Mouse (Mus musculus) stomach, postnatal 0 days (tissue): ENCODE data around the gene Psmd7. TPM values are rescaled to one million over a fixed set of nuclear protein-coding genes. Genes with fewer than 3 reads are reported as not detected.

ENCODE experiments used
- ATAC-seq: fragments of 200-750 bp; cut with Nextera tagmentation; 2 replicates; pipeline ENCODE4 v1.8.0; 2017; ENCODE audit not compliant: low FRiP score, low TSS enrichment
- DNase-seq: peaks from one replicate; pipeline ENCODE4 v3.0.0-alpha.2; 2016; ENCODE audit warnings: low spot score
- H3K27ac ChIP-seq: fragments of 300-500 bp; sonication (generic); replicated peaks from 2 replicates; pipeline ENCODE4 v1.5.1; 2014; ENCODE audit warnings: mild to moderate bottlenecking, control low read depth
- H3K27me3 ChIP-seq: fragments of 300-500 bp; sonication (generic); 2 replicates; pipeline ENCODE4 v1.6.1; 2014; ENCODE audit warnings: low read length; ENCODE audit not compliant: control insufficient read depth, insufficient read depth
- H3K36me3 ChIP-seq: fragments of 300-500 bp; sonication (generic); 2 replicates; pipeline ENCODE4 v1.6.1; 2014; ENCODE audit warnings: low read length, mixed read lengths; ENCODE audit not compliant: control insufficient read depth, insufficient read depth
- H3K4me1 ChIP-seq: fragments of 300-500 bp; sonication (generic); replicated peaks from 2 replicates; pipeline ENCODE4 v1.6.1; 2014; ENCODE audit warnings: antibody characterized with exemption; ENCODE audit not compliant: control insufficient read depth, insufficient read depth
- H3K4me2 ChIP-seq: fragments of 300-500 bp; sonication (generic); replicated peaks from 2 replicates; pipeline ENCODE4 v1.6.1; 2014; ENCODE audit warnings: low read depth, mild to moderate bottlenecking, control low read depth, moderate library complexity
- H3K4me3 ChIP-seq: fragments of 300-500 bp; sonication (generic); 2 replicates; pipeline ENCODE4 v1.5.1; 2014; ENCODE audit warnings: low read depth, low read length, control low read depth
- H3K9ac ChIP-seq: fragments of 300-500 bp; sonication (generic); 2 replicates; pipeline ENCODE4 v1.6.1; 2014; ENCODE audit warnings: mild to moderate bottlenecking, low read length, control low read depth, mixed read lengths
- H3K9me3 ChIP-seq: fragments of 300-500 bp; sonication (generic); 2 replicates; pipeline ENCODE4 v1.6.1; 2016; ENCODE audit warnings: low read length; ENCODE audit not compliant: control insufficient read depth
- CTCF ChIP-seq: IDR thresholded peaks from 2 replicates; pipeline ENCODE4 v1.5.1; 2016; ENCODE audit warnings: antibody characterized with exemption, low read depth, mild to moderate bottlenecking, moderate library complexity
- EP300 ChIP-seq: optimal IDR thresholded peaks from 2 replicates; pipeline ENCODE3; 2016; ENCODE audit warnings: antibody characterized with exemption
- WGBS: fragments of 180-500 bp; shearing (Covaris S2); extraction: QIAGEN DNeasy Blood & Tissue Kit; methylation state at CpG from one replicate; pipeline ENCODE4 v1.1.7; 2014; 5-methylcytosine and 5-hydroxymethylcytosine counted together
- polyA plus RNA-seq: library from polyadenylated mRNA; unstranded; fragments of >200 nt; fragmentation: Nextera tagmentation; extraction: Ambion mirVana; gene quantifications from 2 replicates; pipeline ENCODE4 v1.2.1, GENCODE M21; 2015

Gene Psmd7
- polyA plus RNA-seq, 1 experiment from 2014 or later, result 186 TPM

DNA sequence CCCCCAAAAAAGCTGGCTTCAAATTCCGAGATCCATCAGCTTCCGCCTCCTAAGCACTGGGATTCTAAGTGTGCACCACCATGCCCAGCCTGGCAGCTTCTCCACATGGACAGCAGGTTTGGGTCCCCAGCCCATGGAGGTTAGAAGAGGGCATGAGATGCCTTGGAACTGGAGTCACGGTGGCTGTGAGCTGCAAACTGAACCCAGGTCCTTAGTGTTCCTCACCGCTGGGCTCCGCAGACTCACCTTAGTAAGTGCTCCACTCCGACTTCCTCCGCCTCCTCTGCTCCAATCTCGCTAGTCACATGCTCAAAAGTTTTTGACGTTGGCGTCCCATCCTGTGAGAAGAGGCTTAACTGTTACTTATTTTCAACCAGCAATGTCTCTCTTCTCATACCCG, 6.1 kb downstream of the Psmd7 start:
- no peaks in the 10 kb centered on the region for H3K4me1 ChIP-seq
- no peak for TF ChIP-seq CTCF
- TF ChIP-seq EP300, result no peak
- H3K4me3 ChIP-seq, result no peak overlapping the region
- H3K27ac ChIP-seq, result no peak overlapping the region
- 93% methylated on average over 11 of the region's 11 CpGs for WGBS
- no peak overlapping the region for H3K4me2 ChIP-seq
- no peaks in the 10 kb centered on the region for H3K27me3 ChIP-seq
- DNase-seq (no peak), ATAC-seq (no peak)
- H3K9ac ChIP-seq, result no peak overlapping the region
- peaks cover 40% of the 10 kb centered on the region for H3K36me3 ChIP-seq
- no peaks in the 10 kb centered on the region for H3K9me3 ChIP-seq

DNA sequence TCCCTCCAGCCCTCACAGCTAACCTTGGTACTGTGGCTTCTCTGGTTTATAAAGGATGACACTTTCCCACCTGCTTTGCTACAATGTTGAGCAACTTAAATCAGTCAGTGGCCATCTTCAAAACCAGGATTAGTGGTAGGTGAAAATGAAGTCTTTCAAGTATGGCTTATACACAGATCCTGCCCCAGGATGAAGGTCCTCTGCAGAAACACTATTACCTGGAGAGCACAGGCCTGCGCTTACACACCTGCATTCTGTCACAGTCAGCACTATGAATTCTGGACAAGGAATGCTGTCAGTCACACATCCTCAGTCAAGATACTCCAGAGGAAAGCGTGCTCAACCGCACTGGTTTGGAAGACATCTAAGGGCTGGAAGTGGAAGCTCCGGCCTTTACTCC, 6.7 kb downstream of the Psmd7 start:
- Histone ChIP-seq H3K27me3 (no peaks in the 10 kb centered on the region), H3K4me1 (no peaks in the 10 kb centered on the region), H3K9me3 (no peaks in the 10 kb centered on the region), H3K4me2 (no peak overlapping the region), H3K9ac (no peak overlapping the region), H3K36me3 (peaks cover 40% of the 10 kb centered on the region), H3K4me3 (no peak overlapping the region), H3K27ac (no peak overlapping the region)
- no peak for DNase-seq
- no peak for TF ChIP-seq CTCF
- WGBS, result 94% methylated on average over 4 of the region's 4 CpGs
- ATAC-seq, result no peak

DNA sequence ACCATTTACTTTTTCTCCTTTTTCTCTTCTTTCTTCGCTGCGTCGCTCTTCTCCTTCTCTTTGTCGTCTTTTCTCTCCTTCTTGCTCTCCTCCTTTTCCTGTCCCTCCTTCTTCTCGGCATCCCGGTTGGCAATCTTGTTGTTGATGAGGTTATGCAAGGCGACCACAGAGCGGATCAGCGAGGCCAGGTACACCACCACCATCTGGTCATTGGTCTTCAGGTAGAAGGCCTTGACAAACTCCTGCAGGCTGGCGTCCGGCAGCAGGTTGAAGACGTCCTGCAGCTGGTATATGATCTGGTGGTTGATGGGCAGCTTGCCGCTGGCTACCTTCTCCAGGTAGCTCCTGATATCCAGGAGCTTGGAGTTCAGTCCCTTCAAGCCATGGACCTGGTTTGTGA, 7.4 kb downstream of the Psmd7 start:
- ATAC-seq (no peak), DNase-seq (no peak)
- no peak overlapping the region for H3K9ac ChIP-seq
- no peak overlapping the region for H3K4me3 ChIP-seq
- H3K27me3 ChIP-seq, result no peaks in the 10 kb centered on the region
- H3K4me2 ChIP-seq, result no peak overlapping the region
- TF ChIP-seq CTCF (no peak), EP300 (no peak)
- no peaks in the 10 kb centered on the region for H3K4me1 ChIP-seq
- peaks cover 38% of the 10 kb centered on the region for H3K36me3 ChIP-seq
- no peaks in the 10 kb centered on the region for H3K9me3 ChIP-seq
- 92% methylated on average over 13 of the region's 13 CpGs for WGBS
- H3K27ac ChIP-seq, result no peak overlapping the region

DNA sequence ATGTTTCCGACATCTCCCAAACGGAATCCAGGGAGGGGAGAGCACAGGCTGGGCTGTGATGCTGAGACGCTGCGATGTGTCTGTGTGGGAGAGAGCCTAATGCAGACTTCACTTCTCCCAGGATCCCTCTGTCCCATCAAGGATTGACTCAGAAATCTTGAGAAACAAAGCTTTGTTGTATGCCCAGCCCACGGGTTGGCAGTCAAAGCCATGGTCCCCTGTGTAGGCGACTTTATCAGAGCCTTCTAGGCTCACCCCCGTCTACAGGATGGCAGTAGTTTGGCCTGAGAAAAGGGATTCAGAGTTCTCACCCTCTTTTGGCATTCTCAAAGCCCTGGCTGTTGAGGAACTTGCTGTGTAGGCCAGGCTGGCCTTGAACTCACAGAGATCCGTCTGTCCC, 9.7 kb downstream of the Psmd7 start:
- TF ChIP-seq EP300, result no peak
- no peak for TF ChIP-seq CTCF
- Histone ChIP-seq H3K4me3 (no peak overlapping the region), H3K4me1 (no peaks in the 10 kb centered on the region), H3K36me3 (peaks cover 32% of the 10 kb centered on the region), H3K27ac (no peak overlapping the region), H3K4me2 (no peak overlapping the region), H3K27me3 (no peaks in the 10 kb centered on the region), H3K9ac (no peak overlapping the region), H3K9me3 (no peaks in the 10 kb centered on the region)
- WGBS, result 77% methylated on average over 8 of the region's 8 CpGs
- DNase-seq (no peak), ATAC-seq (no peak)

DNA sequence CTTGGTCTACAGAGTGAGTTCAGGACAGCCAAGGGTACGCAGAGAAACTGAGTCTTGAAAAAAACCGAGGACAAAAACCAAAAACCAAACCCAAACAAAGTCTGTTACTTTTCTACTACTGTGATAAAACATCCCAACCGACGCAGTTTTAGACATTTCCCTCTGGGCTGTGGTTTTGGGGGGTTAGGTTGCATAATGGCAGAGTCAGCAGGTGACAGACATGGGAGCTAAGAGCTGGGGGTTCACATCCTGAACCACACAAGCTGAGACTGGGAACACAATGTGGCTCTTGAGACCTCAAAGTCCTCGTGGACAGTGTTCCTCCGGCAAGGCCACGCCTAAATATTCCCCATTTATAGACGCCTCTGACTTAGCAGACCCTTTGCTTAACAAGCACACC, 10.1 kb downstream of the Psmd7 start:
- WGBS, result 80% methylated on average over 8 of the region's 8 CpGs
- TF ChIP-seq EP300, result no peak
- no peak for TF ChIP-seq CTCF
- no peaks in the 10 kb centered on the region for H3K4me1 ChIP-seq
- ATAC-seq, result no peak
- DNase-seq, result no peak
- H3K27ac ChIP-seq, result no peak overlapping the region
- no peak overlapping the region for H3K4me3 ChIP-seq
- H3K9me3 ChIP-seq, result no peaks in the 10 kb centered on the region
- H3K9ac ChIP-seq, result no peak overlapping the region
- H3K36me3 ChIP-seq, result peaks cover 27% of the 10 kb centered on the region
- no peak overlapping the region for H3K4me2 ChIP-seq
- H3K27me3 ChIP-seq, result no peaks in the 10 kb centered on the region

DNA sequence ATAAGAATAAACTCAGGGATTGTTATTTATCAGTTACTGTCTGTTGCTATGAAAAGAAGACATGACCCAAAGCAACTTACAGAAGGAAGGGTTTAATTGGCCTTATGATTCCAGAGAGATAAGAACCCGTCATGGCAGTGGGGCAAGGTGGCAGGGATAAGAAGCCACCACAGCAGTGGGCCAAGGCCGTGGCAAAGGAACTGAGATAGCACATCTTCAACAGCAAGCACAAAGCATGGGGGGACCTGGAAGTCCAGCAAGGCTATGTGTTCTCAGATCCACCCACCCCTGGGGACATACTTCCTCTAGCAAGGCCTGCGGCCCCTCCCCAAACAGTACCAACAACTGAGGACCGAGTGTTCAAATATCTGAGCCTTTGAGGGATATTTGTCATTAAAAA, 10.6 kb downstream of the Psmd7 start:
- H3K4me2 ChIP-seq, result no peak overlapping the region
- H3K27me3 ChIP-seq, result no peaks in the 10 kb centered on the region
- H3K4me3 ChIP-seq, result no peak overlapping the region
- DNase-seq (no peak), ATAC-seq (no peak)
- H3K9me3 ChIP-seq, result no peaks in the 10 kb centered on the region
- 72% methylated on average over 4 of the region's 4 CpGs for WGBS
- TF ChIP-seq EP300 (no peak), CTCF (no peak)
- H3K9ac ChIP-seq, result no peak overlapping the region
- H3K36me3 ChIP-seq, result peaks cover 23% of the 10 kb centered on the region
- no peak overlapping the region for H3K27ac ChIP-seq
- no peaks in the 10 kb centered on the region for H3K4me1 ChIP-seq
